Mouse (Mus musculus): ENCODE measurements around the gene Cxcl12. TPM values are rescaled to one million over a fixed set of nuclear protein-coding genes. Genes with fewer than 3 reads are reported as not detected.

Gene Cxcl12
- polyA plus RNA-seq, 1 experiment from 2014 or later = 109 TPM

DNA sequence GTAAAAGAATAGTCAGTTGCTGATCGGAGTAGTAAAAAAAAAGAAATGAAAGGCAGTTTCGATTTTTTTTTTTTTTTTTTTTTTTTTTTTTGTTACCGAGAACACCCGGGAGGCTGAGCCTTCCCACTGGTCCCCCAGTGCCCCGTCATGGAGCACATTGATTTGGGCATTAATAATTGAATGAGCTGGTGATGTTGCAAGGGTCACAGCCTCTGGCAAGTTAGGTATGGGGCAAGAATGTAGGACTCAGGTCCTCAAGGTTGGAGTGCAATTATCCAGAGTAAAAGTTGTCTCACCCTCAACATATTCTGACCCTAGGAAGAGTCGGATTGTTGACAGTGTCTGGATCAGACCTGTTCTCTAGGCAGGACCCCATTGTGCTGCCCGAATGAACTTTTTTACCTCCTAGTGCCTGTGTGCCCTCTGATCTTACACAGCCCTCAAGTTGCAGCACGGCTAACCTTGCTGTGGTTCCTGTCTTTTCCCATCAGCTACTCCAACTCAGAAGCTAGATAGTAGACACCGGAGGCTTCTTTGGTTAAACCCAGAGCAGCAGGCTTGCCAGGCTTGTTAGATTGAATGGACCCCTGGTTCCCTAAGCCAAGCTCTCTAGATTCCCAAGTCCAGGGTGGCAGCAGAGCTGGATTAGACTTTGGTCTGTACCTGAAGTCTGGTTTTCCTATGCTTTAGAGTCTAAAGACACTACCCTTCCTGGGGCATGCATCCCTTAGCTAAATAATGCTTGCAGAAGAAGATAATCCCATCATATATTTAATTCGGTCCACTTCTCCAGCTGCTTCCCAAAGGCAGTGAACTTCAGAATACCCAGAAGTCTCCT lies 1.8 kb downstream of the Cxcl12 start:
- Histone ChIP-seq H3K9me3 (ENCODE audit: control insufficient read depth, low read length) (no peaks in the 10 kb centered on the region), H3K4me2 (replicated peaks; ENCODE audit: low read depth, low read length) (peak overlapping the region; percentile 96), H3K27ac (ENCODE audit: low read depth, low read length) (no peak overlapping the region), H3K27me3 (ENCODE audit: control insufficient read depth, insufficient read depth, low read length) (0 out of 2 replicates have a peak, but pooled peaks cover 4% of the 10 kb centered on the region), H3K9ac (ENCODE audit: low read depth, low read length) (peak overlapping the region; percentile 77), H3K4me3 (ENCODE audit: low read length) (peak overlapping the region; percentile 74), H3K36me3 (ENCODE audit: control insufficient read depth, insufficient read depth, low read length) (0 out of 2 replicates have a peak, but pooled peaks cover 4% of the 10 kb centered on the region), H3K4me1 (ENCODE audit: control insufficient read depth, insufficient read depth, low read length) (peaks cover 9% of the 10 kb centered on the region)
- ATAC-seq (ENCODE audit: low FRiP score, low TSS enrichment) = no peak
- 18% methylated on average over 10 of the region's 10 CpGs for WGBS

DNA sequence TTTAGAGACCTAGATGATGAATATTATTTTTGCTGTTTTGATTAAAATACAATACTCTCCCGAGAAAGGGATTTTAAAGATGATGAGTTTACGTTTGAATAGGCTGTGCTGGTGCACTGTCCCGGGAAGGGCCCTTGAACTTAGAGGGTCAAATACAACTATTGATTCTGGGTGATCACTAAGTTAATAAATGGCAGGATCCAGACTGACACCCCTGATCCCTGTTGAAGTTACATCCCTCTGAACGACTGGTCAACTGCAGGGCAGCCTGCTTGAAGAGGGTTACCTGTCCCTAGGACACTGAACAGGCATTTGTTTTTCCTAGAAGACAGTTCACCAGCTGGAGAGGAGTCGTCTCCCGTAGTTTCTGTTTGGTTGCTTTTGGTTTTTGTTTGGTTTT lies 4.0 kb downstream of the Cxcl12 start:
- peaks cover 15% of the 10 kb centered on the region; the same call in 1 of the 2 replicates for H3K36me3 ChIP-seq (ENCODE audit: control insufficient read depth, insufficient read depth, low read length)

DNA sequence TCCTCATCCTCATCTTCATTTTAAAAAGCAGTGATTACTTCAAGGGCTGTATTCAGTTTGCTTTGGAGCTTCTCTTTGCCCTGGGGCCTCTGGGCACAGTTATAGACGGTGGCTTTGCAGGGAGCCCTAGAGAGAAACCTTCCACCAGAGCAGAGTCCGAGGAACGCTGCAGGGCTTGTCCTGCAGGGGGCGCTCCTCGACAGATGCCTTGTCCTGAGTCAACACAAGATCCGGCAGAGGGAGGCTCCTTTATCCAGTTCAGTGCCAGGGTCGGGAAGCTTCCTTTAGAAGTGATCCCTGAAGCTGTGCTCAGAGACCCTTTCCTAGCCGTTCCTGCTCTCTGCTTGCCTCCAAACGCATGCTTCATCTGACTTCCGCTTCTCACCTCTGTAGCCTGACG lies 5.5 kb downstream of the Cxcl12 start:
- peaks cover 22% of the 10 kb centered on the region; the same call in 1 of the 2 replicates for H3K36me3 ChIP-seq (ENCODE audit: control insufficient read depth, insufficient read depth, low read length)

More for the DNA sequence above, 4.0 kb downstream of the Cxcl12 start:
- 0 out of 2 replicates have a peak, but pooled peaks cover 4% of the 10 kb centered on the region for H3K27me3 ChIP-seq (ENCODE audit: control insufficient read depth, insufficient read depth, low read length)
- H3K27ac ChIP-seq (ENCODE audit: low read depth, low read length) = no peak overlapping the region
- H3K4me3 ChIP-seq (ENCODE audit: low read length) = no peak overlapping the region
- ATAC-seq (ENCODE audit: low FRiP score, low TSS enrichment) = no peak
- H3K4me1 ChIP-seq (ENCODE audit: control insufficient read depth, insufficient read depth, low read length) = peaks cover 3% of the 10 kb centered on the region; the same call in 1 of the 2 replicates
- H3K9me3 ChIP-seq (ENCODE audit: control insufficient read depth, low read length) = no peaks in the 10 kb centered on the region
- no peak overlapping the region for H3K9ac ChIP-seq (ENCODE audit: low read depth, low read length)
- WGBS = 82% methylated on average over 6 of the region's 6 CpGs
- H3K4me2 ChIP-seq (replicated peaks; ENCODE audit: low read depth, low read length) = no peak overlapping the region

DNA sequence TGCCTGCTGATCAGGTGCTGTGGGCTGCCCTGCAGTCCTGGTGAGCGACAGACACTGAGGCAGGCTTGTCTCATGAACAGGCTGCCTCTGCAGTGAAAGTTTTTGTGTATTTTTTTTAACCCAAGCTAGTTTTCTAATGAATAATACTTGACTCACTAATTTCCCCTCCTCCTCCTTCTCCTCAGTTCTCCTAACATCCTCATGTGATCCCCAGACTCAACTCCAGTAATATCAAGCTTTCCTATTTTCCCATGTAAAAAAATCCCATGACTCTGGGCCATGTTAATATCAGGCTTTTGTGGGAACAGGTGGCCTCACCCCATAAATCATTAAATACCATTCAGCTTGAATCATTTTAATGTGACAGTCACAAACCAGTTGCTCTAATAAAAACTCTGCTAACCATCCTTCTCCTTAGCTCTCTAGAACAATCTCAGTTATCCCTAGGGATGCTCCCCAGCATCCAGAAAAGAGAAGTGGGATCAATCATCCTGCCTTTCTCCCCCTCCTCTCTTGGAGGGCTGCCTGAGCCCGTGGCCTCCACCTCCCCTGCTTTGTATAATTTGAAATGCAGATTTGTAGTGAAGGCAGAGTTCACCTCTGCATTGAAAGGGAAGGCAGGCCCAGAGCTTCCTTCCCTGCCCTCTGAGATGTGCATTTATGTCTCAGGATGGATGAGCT lies 6.9 kb downstream of the Cxcl12 start:
- WGBS = 60% methylated on average over 2 of the region's 2 CpGs
- no peak for ATAC-seq (ENCODE audit: low FRiP score, low TSS enrichment)

More for the DNA sequence above, 5.5 kb downstream of the Cxcl12 start:
- Histone ChIP-seq H3K27me3 (ENCODE audit: control insufficient read depth, insufficient read depth, low read length) (no peaks in the 10 kb centered on the region), H3K9ac (ENCODE audit: low read depth, low read length) (no peak overlapping the region), H3K4me2 (replicated peaks; ENCODE audit: low read depth, low read length) (no peak overlapping the region), H3K27ac (ENCODE audit: low read depth, low read length) (no peak overlapping the region), H3K4me3 (ENCODE audit: low read length) (no peak overlapping the region), H3K9me3 (ENCODE audit: control insufficient read depth, low read length) (no peaks in the 10 kb centered on the region), H3K4me1 (ENCODE audit: control insufficient read depth, insufficient read depth, low read length) (0 out of 2 replicates have a peak, but pooled peaks cover 2% of the 10 kb centered on the region)
- ATAC-seq (ENCODE audit: low FRiP score, low TSS enrichment) = peak; percentile 48; the same call in 1 of the 2 replicates
- 14% methylated on average over 11 of the region's 11 CpGs for WGBS

DNA sequence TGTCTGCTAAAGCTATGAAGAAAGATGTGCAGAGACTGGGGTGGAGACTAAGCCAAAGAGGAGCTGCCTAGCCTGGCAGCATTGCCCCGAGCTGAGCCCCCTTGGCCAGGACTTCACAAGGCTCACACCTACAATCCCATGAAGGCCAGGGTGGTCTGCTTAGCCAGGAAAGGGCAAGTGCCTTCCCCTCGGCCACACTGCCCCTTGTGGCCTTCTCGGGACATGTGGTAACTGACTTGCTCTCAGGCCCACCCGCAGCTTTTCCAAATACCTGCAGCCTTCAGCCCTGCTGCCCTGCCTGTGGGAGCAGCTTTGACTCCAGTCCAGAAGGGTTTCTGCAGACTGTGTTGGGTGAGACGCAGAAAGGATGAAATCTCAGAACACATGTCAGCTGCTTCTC lies 8.1 kb downstream of the Cxcl12 start:
- WGBS = 24% methylated on average over 5 of the region's 5 CpGs
- peaks cover 27% of the 10 kb centered on the region; the same call in 1 of the 2 replicates for H3K36me3 ChIP-seq (ENCODE audit: control insufficient read depth, insufficient read depth, low read length)
- H3K4me3 ChIP-seq (ENCODE audit: low read length) = no peak overlapping the region
- no peak overlapping the region for H3K27ac ChIP-seq (ENCODE audit: low read depth, low read length)
- no peaks in the 10 kb centered on the region for H3K9me3 ChIP-seq (ENCODE audit: control insufficient read depth, low read length)
- H3K4me1 ChIP-seq (ENCODE audit: control insufficient read depth, insufficient read depth, low read length) = 0 out of 2 replicates have a peak, but pooled peaks cover 2% of the 10 kb centered on the region
- ATAC-seq (ENCODE audit: low FRiP score, low TSS enrichment) = no peak
- no peaks in the 10 kb centered on the region for H3K27me3 ChIP-seq (ENCODE audit: control insufficient read depth, insufficient read depth, low read length)
- H3K9ac ChIP-seq (ENCODE audit: low read depth, low read length) = no peak overlapping the region
- no peak overlapping the region for H3K4me2 ChIP-seq (replicated peaks; ENCODE audit: low read depth, low read length)

More for the DNA sequence above, 6.9 kb downstream of the Cxcl12 start:
- no peaks in the 10 kb centered on the region for H3K27me3 ChIP-seq (ENCODE audit: control insufficient read depth, insufficient read depth, low read length)
- no peak overlapping the region for H3K4me2 ChIP-seq (replicated peaks; ENCODE audit: low read depth, low read length)
- peaks cover 27% of the 10 kb centered on the region; the same call in 1 of the 2 replicates for H3K36me3 ChIP-seq (ENCODE audit: control insufficient read depth, insufficient read depth, low read length)
- H3K4me1 ChIP-seq (ENCODE audit: control insufficient read depth, insufficient read depth, low read length) = 0 out of 2 replicates have a peak, but pooled peaks cover 2% of the 10 kb centered on the region
- no peaks in the 10 kb centered on the region for H3K9me3 ChIP-seq (ENCODE audit: control insufficient read depth, low read length)
- H3K27ac ChIP-seq (ENCODE audit: low read depth, low read length) = no peak overlapping the region
- H3K4me3 ChIP-seq (ENCODE audit: low read length) = no peak overlapping the region
- H3K9ac ChIP-seq (ENCODE audit: low read depth, low read length) = no peak overlapping the region

GRCm38 (mm10) chr6:117180303-117180702 lies 12.0 kb downstream of the Cxcl12 start:
- Histone ChIP-seq H3K27ac (ENCODE audit: low read depth, low read length) (no peak overlapping the region), H3K9ac (ENCODE audit: low read depth, low read length) (no peak overlapping the region)
- ATAC-seq (ENCODE audit: low FRiP score, low TSS enrichment) = no peak

DNA sequence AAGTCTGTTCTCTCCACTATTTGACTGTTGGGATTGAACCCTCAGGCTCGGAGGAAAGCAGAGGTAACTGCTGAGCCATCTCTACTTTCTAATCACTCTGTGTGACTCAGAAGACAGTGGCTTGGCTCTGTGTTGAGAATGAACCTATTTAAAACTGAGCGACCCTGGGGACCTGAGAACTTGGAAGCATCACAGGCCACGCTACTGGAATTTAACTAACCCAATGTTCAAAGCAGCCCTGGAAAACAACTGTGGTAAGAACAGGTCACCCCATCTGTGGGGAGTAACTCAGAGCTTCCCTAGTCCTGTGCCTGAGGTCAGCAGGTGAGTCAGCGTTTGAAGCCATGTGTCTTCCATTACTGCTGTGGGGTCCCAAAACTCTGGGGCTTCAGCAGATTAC lies 17.0 kb downstream of the Cxcl12 start:
- ATAC-seq (ENCODE audit: low FRiP score, low TSS enrichment) = no peak
- H3K4me3 ChIP-seq (ENCODE audit: low read length) = no peak overlapping the region
- H3K9me3 ChIP-seq (ENCODE audit: control insufficient read depth, low read length) = no peaks in the 10 kb centered on the region
- no peak overlapping the region for H3K27ac ChIP-seq (ENCODE audit: low read depth, low read length)
- no peak overlapping the region for H3K9ac ChIP-seq (ENCODE audit: low read depth, low read length)
- H3K4me1 ChIP-seq (ENCODE audit: control insufficient read depth, insufficient read depth, low read length) = no peaks in the 10 kb centered on the region
- no peak overlapping the region for H3K4me2 ChIP-seq (replicated peaks; ENCODE audit: low read depth, low read length)
- WGBS = 84% methylated on average over 4 of the region's 4 CpGs
- H3K36me3 ChIP-seq (ENCODE audit: control insufficient read depth, insufficient read depth, low read length) = no peaks in the 10 kb centered on the region; the same call in 1 of the 2 replicates
- H3K27me3 ChIP-seq (ENCODE audit: control insufficient read depth, insufficient read depth, low read length) = no peaks in the 10 kb centered on the region

More at GRCm38 (mm10) chr6:117180303-117180702, 12.0 kb downstream of the Cxcl12 start:
- Histone ChIP-seq H3K4me2 (replicated peaks; ENCODE audit: low read depth, low read length) (no peak overlapping the region), H3K27me3 (ENCODE audit: control insufficient read depth, insufficient read depth, low read length) (no peaks in the 10 kb centered on the region), H3K36me3 (ENCODE audit: control insufficient read depth, insufficient read depth, low read length) (peaks cover 23% of the 10 kb centered on the region; the same call in 1 of the 2 replicates), H3K4me1 (ENCODE audit: control insufficient read depth, insufficient read depth, low read length) (0 out of 2 replicates have a peak, but pooled peaks cover 2% of the 10 kb centered on the region), H3K4me3 (ENCODE audit: low read length) (no peak overlapping the region), H3K9me3 (ENCODE audit: control insufficient read depth, low read length) (no peaks in the 10 kb centered on the region)
- WGBS = 52% methylated on average over 6 of the region's 6 CpGs

GRCm38 (mm10) chr6:117190453-117190852 lies 22.1 kb downstream of the Cxcl12 start:
- H3K27me3 ChIP-seq (ENCODE audit: control insufficient read depth, insufficient read depth, low read length) = no peaks in the 10 kb centered on the region
- no peak overlapping the region for H3K4me3 ChIP-seq (ENCODE audit: low read length)
- no peak for ATAC-seq (ENCODE audit: low FRiP score, low TSS enrichment)
- H3K36me3 ChIP-seq (ENCODE audit: control insufficient read depth, insufficient read depth, low read length) = no peaks in the 10 kb centered on the region
- H3K9ac ChIP-seq (ENCODE audit: low read depth, low read length) = no peak overlapping the region
- H3K4me2 ChIP-seq (replicated peaks; ENCODE audit: low read depth, low read length) = no peak overlapping the region
- H3K4me1 ChIP-seq (ENCODE audit: control insufficient read depth, insufficient read depth, low read length) = no peaks in the 10 kb centered on the region
- H3K9me3 ChIP-seq (ENCODE audit: control insufficient read depth, low read length) = no peaks in the 10 kb centered on the region
- 96% methylated on average over 3 of the region's 3 CpGs for WGBS
- H3K27ac ChIP-seq (ENCODE audit: low read depth, low read length) = no peak overlapping the region

Data from kidney, embryonic 14.5 days (tissue).